Mouse (Mus musculus) stomach, postnatal 0 days (tissue): Measurements from ENCODE around the gene Terf2ip. TPM values are rescaled to one million over a fixed set of nuclear protein-coding genes. Genes with fewer than 3 reads are reported as not detected.
A peak's percentile ranks its signal among the peaks of the same experiment; 100 is the strongest.

Source experiments
- ATAC-seq: fragments of 200-750 bp; cut with Nextera tagmentation; 2 replicates; pipeline ENCODE4 v1.8.0; 2017; ENCODE audit not compliant: low FRiP score, low TSS enrichment
- DNase-seq: peaks from one replicate; pipeline ENCODE4 v3.0.0-alpha.2; 2016; ENCODE audit warnings: low spot score
- H3K27ac ChIP-seq: fragments of 300-500 bp; sonication (generic); replicated peaks from 2 replicates; pipeline ENCODE4 v1.5.1; 2014; ENCODE audit warnings: mild to moderate bottlenecking, control low read depth
- H3K27me3 ChIP-seq: fragments of 300-500 bp; sonication (generic); 2 replicates; pipeline ENCODE4 v1.6.1; 2014; ENCODE audit warnings: low read length; ENCODE audit not compliant: control insufficient read depth, insufficient read depth
- H3K36me3 ChIP-seq: fragments of 300-500 bp; sonication (generic); 2 replicates; pipeline ENCODE4 v1.6.1; 2014; ENCODE audit warnings: low read length, mixed read lengths; ENCODE audit not compliant: control insufficient read depth, insufficient read depth
- H3K4me1 ChIP-seq: fragments of 300-500 bp; sonication (generic); replicated peaks from 2 replicates; pipeline ENCODE4 v1.6.1; 2014; ENCODE audit warnings: antibody characterized with exemption; ENCODE audit not compliant: control insufficient read depth, insufficient read depth
- H3K4me2 ChIP-seq: fragments of 300-500 bp; sonication (generic); replicated peaks from 2 replicates; pipeline ENCODE4 v1.6.1; 2014; ENCODE audit warnings: low read depth, mild to moderate bottlenecking, control low read depth, moderate library complexity
- H3K4me3 ChIP-seq: fragments of 300-500 bp; sonication (generic); 2 replicates; pipeline ENCODE4 v1.5.1; 2014; ENCODE audit warnings: low read depth, low read length, control low read depth
- H3K9ac ChIP-seq: fragments of 300-500 bp; sonication (generic); 2 replicates; pipeline ENCODE4 v1.6.1; 2014; ENCODE audit warnings: mild to moderate bottlenecking, low read length, control low read depth, mixed read lengths
- H3K9me3 ChIP-seq: fragments of 300-500 bp; sonication (generic); 2 replicates; pipeline ENCODE4 v1.6.1; 2016; ENCODE audit warnings: low read length; ENCODE audit not compliant: control insufficient read depth
- CTCF ChIP-seq: IDR thresholded peaks from 2 replicates; pipeline ENCODE4 v1.5.1; 2016; ENCODE audit warnings: antibody characterized with exemption, low read depth, mild to moderate bottlenecking, moderate library complexity
- EP300 ChIP-seq: optimal IDR thresholded peaks from 2 replicates; pipeline ENCODE3; 2016; ENCODE audit warnings: antibody characterized with exemption
- WGBS: fragments of 180-500 bp; shearing (Covaris S2); extraction: QIAGEN DNeasy Blood & Tissue Kit; methylation state at CpG from one replicate; pipeline ENCODE4 v1.1.7; 2014; 5-methylcytosine and 5-hydroxymethylcytosine counted together
- polyA plus RNA-seq: library from polyadenylated mRNA; unstranded; fragments of >200 nt; fragmentation: Nextera tagmentation; extraction: Ambion mirVana; gene quantifications from 2 replicates; pipeline ENCODE4 v1.2.1, GENCODE M21; 2015

Gene Terf2ip
- polyA plus RNA-seq: 10.2 and 11.2 TPM in 2 replicates

GRCm38 (mm10) chr8:112010997-112011815, at the start of gene Terf2ip, which contains the start of gene Kars:
TSS of gene Terf2ip (plus strand) at chr8:112011398.
TSS of gene Kars (minus strand) at chr8:112011323.
- WGBS: under 1% methylated on average over 61 of the region's 61 CpGs
- peak within 1 kb of the TSS; percentile 88 for H3K27ac ChIP-seq
- H3K9me3 ChIP-seq: no peaks in the 10 kb centered on the region
- peak within 1 kb of the TSS; percentile 95 for H3K4me2 ChIP-seq
- H3K27me3 ChIP-seq: no peaks in the 10 kb centered on the region
- DNase-seq (peak; percentile 94), ATAC-seq (peak; percentile 94)
- peaks cover 2% of the 10 kb centered on the region; the same call in 1 of the 2 replicates for H3K4me1 ChIP-seq
- TF ChIP-seq CTCF (peak; percentile 29; the same call in 1 of the 2 replicates), EP300 (no peak)
- H3K9ac ChIP-seq: peak within 1 kb of the TSS; percentile 85
- peak within 1 kb of the TSS; percentile 87 for H3K4me3 ChIP-seq
- H3K36me3 ChIP-seq: no peaks in the 10 kb centered on the region

- WGBS: 71% methylated on average over 1 of the region's 1 CpGs
- Histone ChIP-seq H3K9me3 (no peaks in the 10 kb centered on the region), H3K27me3 (no peaks in the 10 kb centered on the region), H3K4me2 (no peak overlapping the region), H3K4me3 (no peak overlapping the region), H3K36me3 (no peaks in the 10 kb centered on the region; the same call in 1 of the 2 replicates), H3K4me1 (no peaks in the 10 kb centered on the region), H3K9ac (no peak overlapping the region), H3K27ac (no peak overlapping the region)
- ATAC-seq (no peak), DNase-seq (no peak)
- TF ChIP-seq EP300 (no peak), CTCF (no peak)
Observed at GRCm38 (mm10) chr8:111962589-111962988, 48.6 kb upstream of the Terf2ip start.

- Histone ChIP-seq H3K36me3 (no peaks in the 10 kb centered on the region), H3K27me3 (no peaks in the 10 kb centered on the region), H3K4me1 (no peaks in the 10 kb centered on the region), H3K9ac (no peak overlapping the region), H3K4me2 (no peak overlapping the region), H3K9me3 (no peaks in the 10 kb centered on the region), H3K27ac (no peak overlapping the region), H3K4me3 (no peak overlapping the region)
- ATAC-seq: no peak
- 69% methylated on average over 10 of the region's 10 CpGs for WGBS
- TF ChIP-seq CTCF (no peak), EP300 (no peak)
- no peak for DNase-seq
Observed at GRCm38 (mm10) chr8:111963091-111963490, 48.1 kb upstream of the Terf2ip start.

- DNase-seq: no peak
- ATAC-seq: no peak
- Histone ChIP-seq H3K4me3 (no peak overlapping the region), H3K27ac (no peak overlapping the region), H3K9ac (no peak overlapping the region), H3K4me1 (no peaks in the 10 kb centered on the region), H3K36me3 (no peaks in the 10 kb centered on the region), H3K4me2 (no peak overlapping the region), H3K27me3 (no peaks in the 10 kb centered on the region), H3K9me3 (no peaks in the 10 kb centered on the region)
- WGBS: 85% methylated on average over 4 of the region's 4 CpGs
- TF ChIP-seq EP300 (no peak), CTCF (no peak)
Observed at GRCm38 (mm10) chr8:111963546-111963945, 47.7 kb upstream of the Terf2ip start.

GRCm38 (mm10) chr8:111964351-111964750, 46.8 kb upstream of the Terf2ip start:
- TF ChIP-seq EP300 (no peak), CTCF (no peak)
- no peak overlapping the region for H3K27ac ChIP-seq
- no peak overlapping the region for H3K9ac ChIP-seq
- H3K27me3 ChIP-seq: no peaks in the 10 kb centered on the region
- no peak overlapping the region for H3K4me2 ChIP-seq
- no peaks in the 10 kb centered on the region for H3K9me3 ChIP-seq
- H3K4me1 ChIP-seq: no peaks in the 10 kb centered on the region
- WGBS: 54% methylated on average over 5 of the region's 5 CpGs
- DNase-seq (no peak), ATAC-seq (no peak)
- no peak overlapping the region for H3K4me3 ChIP-seq
- H3K36me3 ChIP-seq: no peaks in the 10 kb centered on the region

GRCm38 (mm10) chr8:111964849-111965561, 46.2 kb upstream of the Terf2ip start:
- H3K36me3 ChIP-seq: no peaks in the 10 kb centered on the region
- 57% methylated on average over 7 of the region's 7 CpGs for WGBS
- peak; percentile 26 for DNase-seq

More at GRCm38 (mm10) chr8:111964849-111965561, 46.2 kb upstream of the Terf2ip start:
- no peak for TF ChIP-seq EP300
- no peak for TF ChIP-seq CTCF
- Histone ChIP-seq H3K4me3 (no peak overlapping the region), H3K27me3 (no peaks in the 10 kb centered on the region), H3K27ac (no peak overlapping the region), H3K4me2 (no peak overlapping the region), H3K9ac (no peak overlapping the region), H3K4me1 (no peaks in the 10 kb centered on the region), H3K9me3 (no peaks in the 10 kb centered on the region)
- 0 out of 2 replicates have a peak, but pooled peaks have one; percentile 45 for ATAC-seq
